Mouse (Mus musculus) T-helper 17 cell (primary cell): ENCODE data around the gene Dnah17.

Experiments used
- in situ Hi-C, 2 experiments: fragments of 300-600 bp; cut with MboI, MseI; formaldehyde crosslinking; loops; 1 replicate in 1 of 2; 2 replicates in 1 of 2; pipeline ENCODE4 v1.15.1; 2025; ENCODE audit warnings: high pct_unique_total_duplicates in 2 of 2

Gene Dnah17

DNA sequence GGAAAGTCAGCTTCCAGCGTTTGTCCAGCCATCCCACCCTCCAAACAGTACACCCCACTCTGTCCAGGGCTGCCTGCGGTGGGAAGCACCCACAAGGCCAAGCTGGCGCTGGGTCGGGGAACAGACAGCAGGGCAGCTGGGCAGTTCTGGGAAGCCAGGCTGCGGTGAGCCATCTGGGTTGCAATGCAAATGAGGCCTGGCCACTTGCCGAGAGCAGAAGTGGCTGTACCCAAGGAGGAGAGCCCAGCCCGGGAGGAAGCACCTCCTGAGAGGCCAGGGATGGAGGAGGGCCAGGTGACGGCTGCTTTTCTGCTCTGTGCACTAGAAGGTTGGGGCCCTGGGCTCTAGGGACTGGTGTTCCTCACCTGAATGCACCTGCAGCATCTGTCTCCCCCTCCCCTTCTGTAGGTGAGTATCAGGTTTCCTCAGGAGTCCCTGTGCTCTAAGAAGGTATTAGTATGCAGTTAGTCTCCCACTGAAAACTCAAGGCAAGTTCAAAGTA is 154.3 kb downstream of the Dnah17 start:
- in situ Hi-C loops = no loop called here

DNA sequence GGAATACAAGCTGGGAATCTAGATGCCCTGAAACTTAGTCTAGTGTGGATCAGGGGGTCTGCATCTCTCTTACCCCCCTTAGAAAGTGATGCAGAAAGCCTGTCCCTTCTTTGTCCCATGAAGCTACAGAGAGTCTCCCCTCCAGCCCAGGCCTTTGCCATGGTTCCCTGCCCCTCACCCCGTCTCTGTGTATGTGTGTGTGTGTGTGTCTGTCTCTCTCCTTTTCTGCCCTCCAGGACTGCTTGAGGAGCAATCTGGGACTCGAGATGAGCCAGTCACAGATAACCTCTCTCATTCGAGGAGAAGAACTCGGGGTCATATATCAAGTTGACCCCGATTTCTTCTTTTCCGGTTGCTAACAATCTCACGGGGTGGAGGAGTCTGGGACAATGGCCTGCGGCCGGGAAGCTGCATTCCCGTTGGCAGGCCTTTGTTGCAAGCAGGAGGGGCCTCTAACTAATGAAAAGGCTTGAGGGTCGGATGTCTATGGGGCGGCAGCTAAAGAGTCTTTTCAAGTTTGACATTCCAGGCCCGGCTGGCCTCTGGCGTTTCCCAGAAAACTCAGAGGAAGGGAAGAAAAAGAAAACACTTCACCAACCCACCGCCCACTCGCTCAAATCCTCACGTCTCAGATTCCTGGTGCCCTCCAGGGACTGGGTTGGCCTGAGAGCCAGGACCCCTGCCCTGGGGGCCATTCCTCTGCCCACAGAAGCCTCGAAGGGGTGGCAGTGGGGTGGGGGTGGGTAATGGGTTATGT is 155.0 kb downstream of the Dnah17 start:
- in situ Hi-C loops = no loop called here

DNA sequence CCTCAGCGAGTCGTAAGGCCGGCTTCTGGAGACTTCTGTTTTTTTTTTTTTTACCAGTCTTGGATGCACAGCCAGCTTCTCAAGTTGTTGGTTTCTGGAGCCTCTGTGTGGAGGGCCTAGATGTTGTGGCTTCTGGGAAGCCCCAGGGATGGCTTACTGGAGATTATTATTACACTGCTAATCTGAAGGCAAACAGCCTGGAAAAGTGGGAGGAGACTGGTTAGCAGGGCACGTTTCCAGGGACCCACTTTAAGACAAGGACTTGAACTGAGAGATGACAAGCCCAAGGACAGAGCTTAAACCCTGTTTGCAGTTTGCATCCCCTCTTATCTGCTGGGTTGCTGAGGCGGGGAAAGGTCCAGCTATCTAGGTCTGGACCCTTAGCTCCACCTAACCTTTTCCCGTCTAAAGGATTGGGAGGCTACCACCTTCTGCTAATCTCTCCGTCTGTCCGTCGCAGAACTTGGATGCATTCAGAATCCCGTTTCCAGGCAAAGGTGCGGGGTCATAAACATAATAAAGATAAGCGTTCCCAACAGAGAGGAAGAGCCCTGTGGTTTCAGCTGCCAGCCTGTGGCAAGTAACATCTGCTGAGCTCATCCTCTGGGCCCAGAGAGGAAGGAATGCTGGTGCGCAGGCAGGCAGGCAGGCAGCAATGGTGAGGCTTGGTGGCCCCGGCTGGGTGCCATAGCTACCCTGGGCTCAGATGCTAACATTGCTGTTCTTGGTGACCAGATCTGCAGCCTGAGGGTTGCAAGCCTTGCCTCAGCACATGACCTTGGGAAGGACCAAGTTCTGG is 155.9 kb downstream of the Dnah17 start:
- in situ Hi-C loops = loop anchor here in 1 of 2 experiments (5.0 kb wide), 1 partner anchor 48 kb away; no protein-coding TSS in a partner anchor

DNA sequence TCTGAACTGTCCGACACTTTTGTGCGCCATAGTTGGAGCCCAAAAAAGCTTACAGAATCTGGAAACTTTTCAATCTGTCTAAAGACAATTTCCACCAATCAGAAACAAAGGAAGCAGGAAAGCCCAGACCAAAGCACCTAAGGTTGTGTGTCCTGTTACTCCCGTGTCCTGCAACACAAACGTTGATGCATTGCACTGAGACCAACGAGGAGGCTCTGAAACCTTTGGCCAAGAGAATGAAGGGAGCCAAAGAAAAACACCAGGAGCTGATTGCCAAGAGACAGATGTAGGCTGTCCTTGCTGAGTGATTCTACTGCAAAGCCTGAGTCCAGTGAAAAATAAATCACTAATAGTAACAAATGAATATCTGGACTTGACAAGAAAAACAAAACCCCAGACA is 156.9 kb downstream of the Dnah17 start:
- in situ Hi-C loops = loop anchor here in 1 of 2 experiments (5.0 kb wide), 1 partner anchor 49 kb away; no protein-coding TSS in a partner anchor

DNA sequence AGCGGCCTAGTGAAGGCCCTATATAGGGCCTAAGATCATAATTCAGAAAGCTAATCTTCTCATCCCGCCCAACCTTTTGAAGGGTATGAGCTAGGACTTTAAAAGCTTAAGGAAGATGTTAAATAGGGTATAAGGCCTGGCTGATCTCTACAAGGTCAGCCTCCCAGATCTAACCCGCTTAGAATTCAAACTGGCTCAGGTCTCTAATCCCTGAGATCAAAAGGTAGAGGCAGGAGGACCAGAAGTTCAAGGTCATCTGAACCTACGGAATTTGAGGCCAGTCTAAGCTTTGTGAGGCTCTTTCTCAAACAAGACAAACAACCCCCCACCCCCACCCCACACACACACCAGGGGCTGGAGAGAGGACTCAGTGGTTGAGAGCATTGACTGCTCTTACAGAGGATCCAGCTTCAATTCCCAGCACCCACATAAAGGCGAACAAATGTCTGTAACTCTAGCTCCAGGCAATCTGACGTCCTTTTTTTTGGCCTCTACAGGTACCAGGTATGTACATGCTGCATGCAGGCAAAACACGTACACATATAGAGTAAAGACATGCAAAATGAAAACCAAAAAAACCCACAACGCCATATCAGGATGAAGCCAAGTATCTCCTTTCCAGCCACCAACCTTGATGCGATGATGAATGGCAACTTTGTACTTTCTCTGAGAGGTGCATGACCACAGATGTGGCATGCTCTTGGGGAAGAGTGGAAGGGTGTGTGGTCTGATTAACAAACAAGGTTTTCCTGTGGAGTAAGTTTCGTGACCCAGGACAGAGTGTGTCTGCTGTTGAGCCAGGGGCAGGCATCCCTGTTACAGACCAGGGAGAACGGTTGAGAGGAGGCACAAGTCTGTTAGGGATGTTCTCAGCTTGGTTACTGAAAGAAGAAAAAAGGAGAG is 157.5 kb downstream of the Dnah17 start:
- in situ Hi-C loops = loop anchor here in 1 of 2 experiments (5.0 kb wide), 1 partner anchor 49 kb away; no protein-coding TSS in a partner anchor
